Mouse (Mus musculus) lung, postnatal 0 days (tissue): ENCODE measurements at regions not wholly inside any gene's neighbourhood (a gene's known extent, or its start where the extent isn't known, plus 50 kb on each side); places are given as distances from the start of the nearest gene placed in this dataset.

Source experiments
- CTCF ChIP-seq: IDR thresholded peaks from 2 replicates; pipeline ENCODE4 v1.5.1; 2016; ENCODE audit warnings: antibody characterized with exemption, mild to moderate bottlenecking
- EP300 ChIP-seq: IDR thresholded peaks from 2 replicates; pipeline ENCODE4 v1.6.1; 2016; ENCODE audit warnings: antibody characterized with exemption, mild to moderate bottlenecking, control low read depth

DNA sequence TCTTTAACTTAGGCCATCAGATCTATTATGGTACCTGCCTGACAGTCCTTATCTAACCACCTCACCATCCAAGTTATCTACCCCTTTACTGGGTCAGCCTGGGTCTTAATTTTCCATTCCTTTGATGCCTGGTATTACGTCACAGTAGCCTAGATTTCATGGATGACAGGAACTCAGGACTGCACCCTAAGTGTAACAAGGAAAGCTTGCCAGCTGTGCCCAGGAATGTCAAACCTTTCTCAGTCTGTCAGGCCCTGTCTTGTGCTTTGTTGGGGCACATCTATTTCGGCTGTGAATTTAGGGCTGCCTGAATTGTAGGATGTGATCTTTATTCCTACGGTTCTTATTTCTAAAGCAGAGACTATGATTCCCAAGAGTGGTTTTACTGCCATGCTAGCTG, 94.6 kb upstream of the Arhgap5 start:
- TF ChIP-seq CTCF: no peak
- TF ChIP-seq EP300: no peak
